Mouse (Mus musculus) gastrocnemius, adult 18-20 months (tissue): ENCODE results near the gene Dhrs7. TPM values are rescaled to one million over a fixed set of nuclear protein-coding genes. Genes with fewer than 3 reads are reported as not detected.
A peak's percentile ranks its signal among the peaks of the same experiment; 100 is the strongest.

Experiments used
- DNase-seq: peaks from one replicate; pipeline ENCODE4 v3.0.0; 2021; ENCODE audit warnings: low spot score
- total RNA-seq, 2 experiments: library from RNA; stranded (reverse); gene quantifications; 2 replicates each; pipeline ENCODE4 v1.2.3; 2021

Gene Dhrs7
- total RNA-seq, 2 experiments from 2014 or later, result 15.9 to 19.2 TPM

GRCm38 (mm10) chr12:72664020-72664734, 532 bp downstream of the Dhrs7 start:
- peak; percentile 26 for DNase-seq

DNA sequence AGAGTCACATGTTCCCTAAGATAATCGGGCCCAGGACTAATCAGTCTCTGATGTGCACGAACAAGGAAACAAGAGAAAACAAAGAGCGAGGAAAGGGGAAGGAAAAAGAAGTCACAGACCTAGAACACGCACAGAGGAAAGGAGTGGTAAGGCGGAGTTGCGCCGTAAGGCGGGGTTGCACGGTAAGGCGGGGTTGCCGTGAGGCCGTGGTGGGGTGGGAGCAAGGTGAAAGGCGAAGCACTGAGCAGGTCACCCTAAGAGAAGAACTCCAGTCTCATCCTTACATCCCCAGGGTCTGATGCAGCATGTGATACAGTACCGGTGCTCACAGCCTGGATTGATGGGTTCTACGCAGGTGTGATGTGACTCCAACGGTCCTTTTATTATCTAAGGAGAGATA, 8.9 kb downstream of the Dhrs7 start:
- no peak for DNase-seq

DNA sequence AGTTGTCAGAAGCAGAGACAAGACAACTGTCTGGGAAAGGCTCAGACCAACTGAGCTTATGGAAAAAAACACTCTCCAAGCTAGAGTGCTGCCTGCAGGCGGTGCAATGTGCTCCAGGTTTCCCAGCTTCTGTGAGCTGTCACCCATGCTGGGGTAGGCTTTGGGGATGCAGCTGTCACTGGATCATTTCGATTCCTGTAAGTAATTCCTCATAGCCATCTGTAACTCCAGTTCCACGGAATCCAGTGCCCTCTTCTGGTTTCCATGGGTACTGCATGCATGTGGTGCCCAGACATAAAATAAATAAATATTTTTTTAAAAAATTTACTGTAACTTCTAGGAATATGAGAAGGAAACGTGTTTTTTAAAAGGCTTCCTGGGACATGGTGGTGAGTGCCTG, 10.0 kb downstream of the Dhrs7 start:
- peak; percentile 40 for DNase-seq

- no peak for DNase-seq
These were observed 14.9 kb downstream of the Dhrs7 start, which contains the start of gene Gm4756 for GRCm38 (mm10) chr12:72649611-72650330. Gene Gm4756 (minus strand): TSS chr12:72649661.

GRCm38 (mm10) chr12:72648921-72649320, 15.8 kb downstream of the Dhrs7 start:
- DNase-seq, result no peak

DNA sequence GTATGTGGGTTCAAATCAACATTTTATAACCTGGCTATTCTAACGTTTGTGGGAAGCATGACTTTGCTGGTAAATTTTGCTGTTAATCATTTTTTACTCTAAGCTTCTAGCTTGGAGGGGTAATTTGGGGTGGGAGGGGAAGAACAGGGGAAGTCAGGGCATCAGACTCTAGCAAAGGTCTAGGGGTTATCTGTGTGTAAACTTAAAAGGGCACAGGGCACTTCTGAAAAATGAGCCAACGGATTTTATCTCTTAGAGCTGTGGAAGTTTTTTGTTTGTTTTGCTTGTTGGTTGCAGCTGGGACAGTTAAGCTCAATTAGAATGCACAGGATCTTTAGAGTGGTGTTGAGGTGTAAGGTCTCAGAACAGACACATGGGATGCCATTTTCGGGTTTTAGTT, 26.7 kb downstream of the Dhrs7 start:
- no peak for DNase-seq

DNA sequence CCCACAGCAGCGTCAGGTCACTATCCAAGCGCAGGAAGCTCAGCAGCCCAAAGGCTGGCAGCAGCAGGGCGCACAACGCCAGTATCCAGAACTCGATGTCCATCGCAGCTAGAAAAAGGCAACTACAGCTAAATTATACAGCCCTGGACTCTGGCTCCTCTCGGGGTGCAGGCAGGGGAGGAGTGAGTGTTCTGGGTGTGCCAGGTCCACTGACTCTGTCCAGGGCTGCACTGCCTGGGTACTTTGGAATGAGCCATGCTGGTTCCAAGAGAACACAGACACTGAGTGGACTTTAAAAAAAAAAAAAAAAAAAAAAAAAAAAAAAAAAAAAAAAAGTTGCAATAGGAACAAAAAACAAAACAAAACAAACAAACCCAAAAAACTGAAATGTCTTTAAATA, 36.0 kb downstream of the Dhrs7 start:
- no peak for DNase-seq

DNA sequence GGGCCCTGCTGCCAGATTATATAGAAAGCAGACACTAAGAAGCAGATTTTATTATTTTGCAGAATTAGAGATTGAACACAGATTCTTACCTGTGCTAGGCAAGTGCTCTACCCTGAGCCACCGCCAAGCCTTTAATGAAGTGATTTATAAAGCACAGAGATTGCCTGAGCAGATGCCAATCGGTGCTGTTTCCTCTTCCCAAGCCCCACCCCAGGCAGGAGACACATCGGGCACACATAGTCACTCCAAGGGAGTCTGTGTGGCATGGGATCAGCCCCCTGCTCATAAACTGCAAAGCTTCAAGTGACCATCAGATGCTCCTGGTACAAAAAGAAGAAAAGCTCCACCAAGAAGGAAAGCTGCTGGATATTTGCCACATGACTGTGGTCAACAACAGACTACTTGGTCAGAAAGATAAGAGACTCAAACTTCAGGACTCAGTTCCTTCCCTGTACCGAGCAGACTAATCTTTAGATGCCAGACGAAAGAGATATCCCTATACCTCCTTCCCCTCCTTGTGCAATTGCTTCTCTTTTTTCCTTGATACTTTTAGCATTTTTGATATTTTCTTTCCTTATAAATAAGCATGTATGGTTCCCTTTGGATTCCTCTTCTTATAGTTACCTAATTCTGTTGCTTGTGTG, 41.7 kb downstream of the Dhrs7 start:
- DNase-seq, result no peak

- DNase-seq, result no peak
These were observed 43.3 kb downstream of the Dhrs7 start for GRCm38 (mm10) chr12:72621441-72621840.

DNA sequence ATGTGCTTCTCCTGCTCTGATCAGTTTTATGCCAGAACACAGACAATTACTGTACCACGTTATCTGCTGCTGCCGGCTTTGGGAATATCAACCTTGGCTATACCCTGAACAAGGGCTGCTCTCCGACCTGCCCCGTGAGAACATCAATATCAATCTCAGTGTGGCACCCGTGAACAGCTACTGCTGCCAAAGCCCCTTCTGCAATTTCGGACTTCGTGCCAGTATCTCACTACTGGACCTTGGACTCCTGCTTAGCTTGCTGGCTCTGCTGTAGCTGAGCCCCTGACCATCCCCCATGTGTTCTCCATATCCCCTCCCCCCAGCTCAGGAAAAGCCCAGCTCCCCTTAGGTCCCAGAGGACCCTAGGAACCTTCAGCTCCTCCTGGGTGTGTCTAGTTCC, 43.9 kb downstream of the Dhrs7 start:
- no peak for DNase-seq

GRCm38 (mm10) chr12:72612053-72612452, 52.7 kb downstream of the Dhrs7 start:
- no peak for DNase-seq

Other genes with a start within 250 kb of the Dhrs7 start
- under 1 TPM; 0.11 to 0.17 TPM for gene Lrrc9, start 223.0 kb downstream of the Dhrs7 start, total RNA-seq
- gene Pcnx4, start 128.5 kb downstream of the Dhrs7 start, total RNA-seq, result 1 to 10 TPM; 2.9 to 3.2 TPM
- gene Gm4756, start 15.2 kb downstream of the Dhrs7 start, total RNA-seq, result not detected
- gene Ppm1a, start 92.5 kb upstream of the Dhrs7 start, total RNA-seq, result 100 to 1,000 TPM; 302 to 318 TPM